Mouse (Mus musculus): ENCODE measurements around the gene Son. TPM values are rescaled to one million over a fixed set of nuclear protein-coding genes. Genes with fewer than 3 reads are reported as not detected.
A peak's percentile ranks its signal among the peaks of the same experiment; 100 is the strongest.

The Son gene
- polyA plus RNA-seq, 1 experiment: 331 TPM

GRCm38 (mm10) chr16:91658471-91658870, 11.2 kb downstream of the Son start:
- DNase-seq (ENCODE audit: low read depth): no peak
- TF ChIP-seq CTCF (IDR thresholded peaks at IDR 0.05; ENCODE audit: borderline replicate concordance, extremely low read depth, insufficient read depth, insufficient read length) (no peak), POLR2A (IDR thresholded peaks at IDR 0.05; ENCODE audit: borderline replicate concordance, extremely low read depth, insufficient read depth, insufficient read length, poor library complexity, severe bottlenecking) (no peak)

GRCm38 (mm10) chr16:91659798-91660197, 12.5 kb downstream of the Son start:
- no peak for TF ChIP-seq CTCF (IDR thresholded peaks at IDR 0.05; ENCODE audit: borderline replicate concordance, extremely low read depth, insufficient read depth, insufficient read length)
- no peak for TF ChIP-seq POLR2A (IDR thresholded peaks at IDR 0.05; ENCODE audit: borderline replicate concordance, extremely low read depth, insufficient read depth, insufficient read length, poor library complexity, severe bottlenecking)
- no peak for DNase-seq (ENCODE audit: low read depth)

GRCm38 (mm10) chr16:91661397-91661796, 14.1 kb downstream of the Son start:
- TF ChIP-seq POLR2A (IDR thresholded peaks at IDR 0.05; ENCODE audit: borderline replicate concordance, extremely low read depth, insufficient read depth, insufficient read length, poor library complexity, severe bottlenecking): no peak
- TF ChIP-seq CTCF (IDR thresholded peaks at IDR 0.05; ENCODE audit: borderline replicate concordance, extremely low read depth, insufficient read depth, insufficient read length): no peak
- no peak for DNase-seq (ENCODE audit: low read depth)

- TF ChIP-seq POLR2A (IDR thresholded peaks at IDR 0.05; ENCODE audit: borderline replicate concordance, extremely low read depth, insufficient read depth, insufficient read length, poor library complexity, severe bottlenecking) (no peak), CTCF (IDR thresholded peaks at IDR 0.05; ENCODE audit: borderline replicate concordance, extremely low read depth, insufficient read depth, insufficient read length) (no peak)
Observed at GRCm38 (mm10) chr16:91662336-91662735, 15.0 kb downstream of the Son start.

GRCm38 (mm10) chr16:91663795-91664194, 16.5 kb downstream of the Son start:
- DNase-seq (ENCODE audit: low read depth): no peak
- TF ChIP-seq POLR2A (IDR thresholded peaks at IDR 0.05; ENCODE audit: borderline replicate concordance, extremely low read depth, insufficient read depth, insufficient read length, poor library complexity, severe bottlenecking): no peak
- no peak for TF ChIP-seq CTCF (IDR thresholded peaks at IDR 0.05; ENCODE audit: borderline replicate concordance, extremely low read depth, insufficient read depth, insufficient read length)

More at GRCm38 (mm10) chr16:91662336-91662735, 15.0 kb downstream of the Son start:
- DNase-seq (ENCODE audit: low read depth): no peak

GRCm38 (mm10) chr16:91674500-91674899, 27.2 kb downstream of the Son start:
- DNase-seq (ENCODE audit: low read depth): no peak
- TF ChIP-seq CTCF (IDR thresholded peaks at IDR 0.05; ENCODE audit: borderline replicate concordance, extremely low read depth, insufficient read depth, insufficient read length) (no peak), POLR2A (IDR thresholded peaks at IDR 0.05; ENCODE audit: borderline replicate concordance, extremely low read depth, insufficient read depth, insufficient read length, poor library complexity, severe bottlenecking) (no peak)

GRCm38 (mm10) chr16:91678147-91678911, 31.0 kb downstream of the Son start:
- DNase-seq (ENCODE audit: low read depth): no peak
- no peak for TF ChIP-seq CTCF (IDR thresholded peaks at IDR 0.05; ENCODE audit: borderline replicate concordance, extremely low read depth, insufficient read depth, insufficient read length)
- no peak for TF ChIP-seq POLR2A (IDR thresholded peaks at IDR 0.05; ENCODE audit: borderline replicate concordance, extremely low read depth, insufficient read depth, insufficient read length, poor library complexity, severe bottlenecking)

GRCm38 (mm10) chr16:91680656-91681055, 33.4 kb downstream of the Son start:
- TF ChIP-seq CTCF (IDR thresholded peaks at IDR 0.05; ENCODE audit: borderline replicate concordance, extremely low read depth, insufficient read depth, insufficient read length): no peak
- TF ChIP-seq POLR2A (IDR thresholded peaks at IDR 0.05; ENCODE audit: borderline replicate concordance, extremely low read depth, insufficient read depth, insufficient read length, poor library complexity, severe bottlenecking): no peak

GRCm38 (mm10) chr16:91685526-91685925, 38.2 kb downstream of the Son start:
- TF ChIP-seq POLR2A (IDR thresholded peaks at IDR 0.05; ENCODE audit: borderline replicate concordance, extremely low read depth, insufficient read depth, insufficient read length, poor library complexity, severe bottlenecking) (no peak), CTCF (IDR thresholded peaks at IDR 0.05; ENCODE audit: borderline replicate concordance, extremely low read depth, insufficient read depth, insufficient read length) (no peak)
- no peak for DNase-seq (ENCODE audit: low read depth)

More at GRCm38 (mm10) chr16:91680656-91681055, 33.4 kb downstream of the Son start:
- no peak for DNase-seq (ENCODE audit: low read depth)

- TF ChIP-seq CTCF (IDR thresholded peaks at IDR 0.05; ENCODE audit: borderline replicate concordance, extremely low read depth, insufficient read depth, insufficient read length) (no peak), POLR2A (IDR thresholded peaks at IDR 0.05; ENCODE audit: borderline replicate concordance, extremely low read depth, insufficient read depth, insufficient read length, poor library complexity, severe bottlenecking) (no peak)
- no peak for DNase-seq (ENCODE audit: low read depth)
Observed at GRCm38 (mm10) chr16:91686369-91686768, 39.1 kb downstream of the Son start.

- TF ChIP-seq POLR2A (IDR thresholded peaks at IDR 0.05; ENCODE audit: borderline replicate concordance, extremely low read depth, insufficient read depth, insufficient read length, poor library complexity, severe bottlenecking) (no peak), CTCF (IDR thresholded peaks at IDR 0.05; ENCODE audit: borderline replicate concordance, extremely low read depth, insufficient read depth, insufficient read length) (no peak)
- DNase-seq (ENCODE audit: low read depth): peak; percentile 55
Observed at GRCm38 (mm10) chr16:91688023-91688618, 40.8 kb downstream of the Son start.

Data from brain, embryonic 14.5 days (tissue).